Mouse (Mus musculus): ENCODE measurements at regions not wholly inside any gene's neighbourhood (a gene's known extent, or its start where the extent isn't known, plus 50 kb on each side); places are given as distances from the start of the nearest gene placed in this dataset.

DNA sequence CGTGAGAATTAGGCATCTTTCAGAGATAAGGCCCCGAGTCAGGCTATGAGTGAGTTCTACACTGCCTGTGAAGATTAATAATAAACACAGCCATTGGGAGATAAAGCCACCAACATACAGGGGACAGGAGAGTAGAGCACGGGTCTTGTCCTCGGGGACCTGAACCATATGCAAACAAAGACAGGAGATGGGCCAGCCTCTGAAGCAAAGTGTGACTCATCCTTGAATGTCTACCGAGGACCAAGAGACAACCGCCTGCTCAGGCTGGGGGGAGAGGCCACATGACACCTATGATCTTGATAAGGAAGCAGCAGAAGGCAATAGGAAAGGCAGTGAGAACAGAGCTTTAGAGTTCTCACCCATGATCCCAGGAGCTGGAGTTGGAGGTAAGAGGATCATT, 387.1 kb downstream of the Cd83 start:
- intact Hi-C loops (cut with DNase I), result no loop called here
- DNase-seq, result no peak

- no peak for DNase-seq
- intact Hi-C loops (cut with DNase I), result no loop called here
These were observed 388.1 kb downstream of the Cd83 start for GRCm38 (mm10) chr13:44172701-44173100.

GRCm38 (mm10) chr13:44174236-44174635, 389.7 kb downstream of the Cd83 start:
- DNase-seq, result no peak
- intact Hi-C loops (cut with DNase I), result no loop called here

GRCm38 (mm10) chr13:44175300-44176036, 390.9 kb downstream of the Cd83 start:
- intact Hi-C loops (cut with DNase I), result no loop called here

DNA sequence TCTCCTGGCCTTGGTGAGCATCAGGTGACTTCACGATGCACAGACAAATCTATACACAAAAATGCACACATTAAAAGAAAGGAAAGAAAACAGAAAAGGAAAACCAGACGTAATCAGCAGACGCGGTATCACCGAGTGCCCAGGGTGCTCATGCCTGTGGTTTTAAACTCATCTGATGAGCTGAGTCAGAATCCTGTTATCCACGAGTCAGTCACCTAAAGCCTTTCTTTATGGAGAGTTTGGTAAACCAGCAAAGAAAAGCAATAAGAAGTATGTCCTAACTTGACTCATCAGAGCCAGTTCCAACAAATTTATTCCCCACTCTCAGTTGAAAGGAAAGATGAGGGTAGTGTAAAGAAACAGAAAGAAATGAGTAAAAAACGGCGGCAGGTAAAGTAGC, 391.5 kb downstream of the Cd83 start:
- intact Hi-C loops (cut with DNase I), result no loop called here
- DNase-seq, result no peak

More at GRCm38 (mm10) chr13:44175300-44176036, 390.9 kb downstream of the Cd83 start:
- no peak for DNase-seq

DNA sequence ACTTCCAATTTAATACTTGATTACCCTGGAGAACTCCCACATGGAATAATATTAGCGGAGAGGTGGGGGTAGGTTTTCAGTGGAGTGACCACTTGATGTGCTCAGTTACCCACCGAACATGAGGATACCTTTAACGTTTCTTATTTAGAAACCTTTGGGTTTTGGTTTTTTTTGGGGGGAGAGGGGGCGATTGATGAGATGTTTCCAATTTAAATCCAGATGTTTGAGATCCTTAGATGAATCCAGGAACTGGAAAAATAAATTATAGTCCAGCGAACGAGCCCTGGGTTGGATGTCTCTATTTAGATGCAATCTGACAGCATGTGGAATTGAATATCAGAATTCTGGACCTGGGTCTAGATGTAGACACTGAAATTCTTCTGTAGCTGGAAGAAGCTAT, 393.4 kb downstream of the Cd83 start:
- no peak for DNase-seq
- intact Hi-C loops (cut with DNase I), result no loop called here

DNA sequence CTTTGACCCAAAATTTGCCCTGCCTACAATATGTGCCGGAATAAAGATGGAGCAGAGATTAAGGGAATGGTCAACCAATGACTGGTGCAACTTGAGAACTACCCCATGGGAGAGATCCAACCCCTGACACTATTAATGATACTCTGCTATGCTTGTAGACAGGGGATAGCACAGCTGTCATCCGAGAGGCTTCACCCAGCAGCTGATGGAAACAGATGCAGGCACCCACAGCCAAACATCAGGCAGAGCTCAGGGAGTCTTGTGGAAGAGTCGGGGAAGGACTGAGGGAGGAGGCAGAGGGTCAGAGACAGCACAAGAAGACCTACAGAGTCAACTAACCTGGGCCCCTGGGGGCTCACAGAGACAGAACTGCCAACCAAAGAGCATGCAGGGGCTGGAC, 395.8 kb downstream of the Cd83 start:
- intact Hi-C loops (cut with DNase I), result no loop called here
- DNase-seq, result no peak

GRCm38 (mm10) chr13:44182544-44183191, 398.1 kb downstream of the Cd83 start:
- intact Hi-C loops (cut with DNase I), result no loop called here
- DNase-seq, result no peak

- no peak for DNase-seq
- intact Hi-C loops (cut with DNase I), result no loop called here
These were observed 410.8 kb downstream of the Cd83 start for GRCm38 (mm10) chr13:44195365-44195764.

- DNase-seq, result no peak
- intact Hi-C loops (cut with DNase I), result no loop called here
These were observed 421.5 kb downstream of the Cd83 start for GRCm38 (mm10) chr13:44206042-44206441.

DNA sequence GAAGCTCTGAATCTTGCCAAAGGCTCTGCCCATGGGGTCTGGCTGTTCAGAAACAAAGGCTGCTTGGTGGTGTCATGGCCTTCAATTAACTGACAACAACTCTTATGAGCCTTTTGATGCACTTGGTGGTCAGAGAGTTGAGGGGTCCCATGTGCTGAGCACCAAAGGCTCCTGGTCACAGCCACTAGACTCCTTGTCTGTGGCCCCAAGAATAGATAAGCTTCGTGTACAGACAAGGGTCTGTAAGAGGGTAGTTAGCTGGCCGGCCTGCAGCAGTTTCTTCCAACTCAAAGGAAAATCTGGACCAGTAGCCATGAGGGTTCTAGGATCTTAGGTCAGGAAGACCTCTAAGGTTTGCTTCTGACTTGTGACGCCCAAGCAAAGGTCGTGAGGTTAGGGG, 421.9 kb downstream of the Cd83 start:
- intact Hi-C loops (cut with DNase I), result no loop called here
- DNase-seq, result no peak

DNA sequence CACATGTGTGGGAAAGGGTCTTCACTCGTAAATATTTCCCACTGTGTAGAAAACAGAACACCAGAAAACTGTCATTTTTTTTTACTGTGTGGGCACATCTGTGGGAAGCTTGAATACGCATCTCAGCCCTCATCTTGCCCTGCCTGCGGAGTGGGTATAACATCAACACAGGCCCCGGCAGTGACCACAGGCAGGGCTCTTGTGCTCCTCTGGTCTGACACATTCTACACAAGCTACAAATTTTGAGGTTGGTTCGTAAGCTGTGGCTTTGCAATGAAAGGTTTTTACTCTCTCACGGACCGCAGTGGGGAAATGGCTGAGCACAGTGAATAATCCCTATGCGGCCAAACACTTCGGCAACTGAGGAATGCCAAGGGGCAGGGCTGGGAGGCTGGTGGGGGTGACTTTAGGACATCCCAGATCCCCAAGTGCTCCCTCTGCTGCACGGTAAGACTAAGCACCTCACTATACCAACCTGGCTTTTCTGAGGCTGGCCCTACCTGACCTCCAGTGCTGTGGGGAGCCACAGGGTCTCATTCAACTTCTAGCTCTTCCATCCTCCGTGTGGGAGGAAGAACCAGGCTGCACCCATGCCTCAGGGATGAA, 422.9 kb downstream of the Cd83 start:
- DNase-seq, result no peak
- intact Hi-C loops (cut with DNase I), result no loop called here

- intact Hi-C loops (cut with DNase I), result no loop called here
- DNase-seq, result peak; percentile 53
These were observed 424.5 kb downstream of the Cd83 start for GRCm38 (mm10) chr13:44209036-44209435.

- no peak for DNase-seq
- intact Hi-C loops (cut with DNase I), result no loop called here
These were observed 425.5 kb downstream of the Cd83 start for GRCm38 (mm10) chr13:44210123-44210522.

DNA sequence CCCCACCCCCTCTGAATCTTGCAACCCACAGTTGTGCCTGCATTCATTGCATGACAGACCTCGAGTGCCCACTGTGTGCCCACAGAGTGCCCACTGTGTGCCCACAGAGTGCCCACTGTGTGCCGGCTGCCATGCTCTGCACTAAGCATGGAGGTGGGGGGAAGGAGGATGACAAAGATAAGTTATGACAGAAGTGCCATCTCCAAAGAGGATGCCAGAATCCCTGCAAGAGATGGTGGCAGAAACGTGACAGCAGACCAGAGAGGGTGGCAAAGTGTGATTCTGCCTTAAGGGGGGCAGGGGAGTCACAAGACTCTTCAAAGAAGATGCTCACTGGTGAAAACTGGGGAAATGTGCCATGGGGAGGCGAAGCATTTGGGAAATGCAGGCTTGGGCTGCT, 427.8 kb downstream of the Cd83 start:
- DNase-seq, result no peak
- intact Hi-C loops (cut with DNase I), result no loop called here

- intact Hi-C loops (cut with DNase I), result no loop called here
- peak; percentile 86 for DNase-seq
These were observed 428.4 kb downstream of the Cd83 start for GRCm38 (mm10) chr13:44212936-44213335.

DNA sequence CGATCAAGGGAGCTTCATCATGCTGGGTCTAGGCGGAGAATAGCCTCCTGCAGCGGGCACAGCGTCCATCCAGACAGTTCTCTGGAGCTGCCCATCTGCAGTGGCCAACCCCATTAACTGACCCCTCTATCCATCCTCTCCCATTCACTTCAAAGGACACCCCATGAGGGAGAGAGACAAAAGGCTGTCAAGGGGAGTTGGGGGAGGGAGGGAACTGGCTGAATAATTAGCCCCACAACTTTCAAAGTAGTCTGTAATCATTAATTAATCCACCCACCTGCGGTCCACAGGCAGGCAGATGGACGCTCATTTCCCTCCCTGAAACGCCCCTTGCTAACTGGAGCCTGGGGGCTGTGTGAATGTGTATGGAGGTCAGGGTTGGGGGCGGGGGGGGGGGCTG, 433.7 kb downstream of the Cd83 start:
- no peak for DNase-seq
- intact Hi-C loops (cut with DNase I), result no loop called here

DNA sequence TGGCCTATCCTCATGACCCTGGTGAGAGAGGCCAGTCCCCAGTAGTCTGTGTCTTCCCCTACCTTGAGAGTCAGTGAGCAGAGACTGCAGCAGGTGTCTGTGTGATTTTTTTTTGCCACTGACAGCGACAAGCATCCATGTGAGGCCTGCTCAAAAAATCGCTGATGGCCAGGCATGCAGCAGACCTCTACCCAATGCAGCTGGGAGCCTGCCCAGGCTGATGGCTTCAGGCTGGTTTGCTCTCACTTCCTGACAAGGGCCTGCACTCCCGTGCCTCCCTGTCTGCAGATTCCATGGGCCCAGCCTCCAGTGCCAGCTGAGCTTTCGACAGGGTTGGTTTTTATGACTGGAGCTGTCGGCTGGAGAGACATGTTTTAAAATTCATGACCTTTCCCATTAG, 437.1 kb downstream of the Cd83 start:
- peak; percentile 60 for DNase-seq
- intact Hi-C loops (cut with DNase I), result no loop called here

GRCm38 (mm10) chr13:44222335-44222734, 437.8 kb downstream of the Cd83 start:
- DNase-seq, result peak; percentile 28
- intact Hi-C loops (cut with DNase I), result no loop called here

GRCm38 (mm10) chr13:44227706-44228459, 443.3 kb downstream of the Cd83 start:
- peak; percentile 52 for DNase-seq
- intact Hi-C loops (cut with DNase I), result no loop called here

- DNase-seq, result no peak
- intact Hi-C loops (cut with DNase I), result no loop called here
These were observed 444.1 kb downstream of the Cd83 start for GRCm38 (mm10) chr13:44228540-44229135.

All from left cerebral cortex, postnatal 4 days (tissue).